Mouse (Mus musculus) liver, embryonic 16.5 days (tissue): ENCODE results near the gene Evc. TPM values are rescaled to one million over a fixed set of nuclear protein-coding genes. Genes with fewer than 3 reads are reported as not detected.

Experiments
- ATAC-seq: fragments of 200-750 bp; cut with Nextera tagmentation; 2 replicates; pipeline ENCODE4 v1.8.0; 2017; ENCODE audit warnings: low read depth, mild to moderate bottlenecking, moderate number of reproducible peaks, moderate library complexity
- H3K27ac ChIP-seq: fragments of 300-500 bp; sonication (generic); 2 replicates; pipeline ENCODE4 v1.5.1; 2014; ENCODE audit warnings: mild to moderate bottlenecking, low read length
- H3K27me3 ChIP-seq: fragments of 300-500 bp; sonication (generic); 2 replicates; pipeline ENCODE4 v1.6.1; 2014; ENCODE audit warnings: low read depth, low read length, mixed read lengths; ENCODE audit not compliant: control insufficient read depth, insufficient read depth
- H3K36me3 ChIP-seq: fragments of 300-500 bp; sonication (generic); 2 replicates; pipeline ENCODE4 v1.6.1; 2014; ENCODE audit warnings: mild to moderate bottlenecking; ENCODE audit not compliant: control insufficient read depth, insufficient read depth
- H3K4me1 ChIP-seq: fragments of 300-500 bp; sonication (generic); 2 replicates; pipeline ENCODE4 v1.6.1; 2014; ENCODE audit warnings: low read depth, low read length, mixed read lengths; ENCODE audit not compliant: control insufficient read depth
- H3K4me2 ChIP-seq: fragments of 300-500 bp; sonication (generic); 2 replicates; pipeline ENCODE4 v1.6.1; 2014; ENCODE audit warnings: low read depth, low read length, mixed read lengths
- H3K4me3 ChIP-seq: fragments of 300-500 bp; sonication (generic); 2 replicates; pipeline ENCODE4 v1.5.1; 2014; ENCODE audit warnings: low read depth, mild to moderate bottlenecking, low read length
- H3K9ac ChIP-seq: fragments of 300-500 bp; sonication (generic); 2 replicates; pipeline ENCODE4 v1.6.1; 2014; ENCODE audit warnings: low read depth, low read length
- H3K9me3 ChIP-seq: fragments of 300-500 bp; sonication (generic); replicated peaks from 2 replicates; pipeline ENCODE4 v1.6.1; 2016; ENCODE audit warnings: low read length; ENCODE audit not compliant: control insufficient read depth
- WGBS: fragments of 180-500 bp; shearing (Covaris S2); extraction: QIAGEN DNeasy Blood & Tissue Kit; methylation state at CpG from one replicate; pipeline ENCODE4 v1.1.7; 2014; ENCODE audit not compliant: insufficient replicate concordance; 5-methylcytosine and 5-hydroxymethylcytosine counted together
- polyA plus RNA-seq: library from polyadenylated mRNA; unstranded; fragments of >200 nt; fragmentation: Nextera tagmentation; extraction: Ambion mirVana; gene quantifications from 2 replicates; pipeline ENCODE4 v1.2.1, GENCODE M21; 2015

The Evc gene
- polyA plus RNA-seq, 1 experiment from 2014 or later = 1.4 TPM

- ATAC-seq = no peak
- no peaks in the 10 kb centered on the region for H3K9me3 ChIP-seq
- no peaks in the 10 kb centered on the region for H3K27me3 ChIP-seq
- H3K4me2 ChIP-seq = no peak overlapping the region
- no peaks in the 10 kb centered on the region for H3K4me1 ChIP-seq
- no peak overlapping the region for H3K4me3 ChIP-seq
- no peak overlapping the region for H3K27ac ChIP-seq
- no peak overlapping the region for H3K9ac ChIP-seq
- no peaks in the 10 kb centered on the region for H3K36me3 ChIP-seq
- WGBS = 52% methylated on average over 4 of the region's 4 CpGs
Measured at GRCm38 (mm10) chr5:37354385-37354784, 17.7 kb upstream of the Evc start.

- Histone ChIP-seq H3K27ac (no peak overlapping the region), H3K4me3 (no peak overlapping the region), H3K9me3 (no peaks in the 10 kb centered on the region), H3K4me1 (no peaks in the 10 kb centered on the region), H3K4me2 (no peak overlapping the region), H3K27me3 (no peaks in the 10 kb centered on the region), H3K9ac (no peak overlapping the region), H3K36me3 (no peaks in the 10 kb centered on the region)
- WGBS = 79% methylated on average over 2 of the region's 2 CpGs
- ATAC-seq = no peak
Measured at GRCm38 (mm10) chr5:37351791-37352190, 15.1 kb upstream of the Evc start.

GRCm38 (mm10) chr5:37343962-37344361, 7.3 kb upstream of the Evc start:
- Histone ChIP-seq H3K9me3 (no peaks in the 10 kb centered on the region), H3K27me3 (no peaks in the 10 kb centered on the region), H3K27ac (no peak overlapping the region), H3K4me2 (no peak overlapping the region), H3K4me1 (no peaks in the 10 kb centered on the region), H3K36me3 (no peaks in the 10 kb centered on the region), H3K9ac (no peak overlapping the region), H3K4me3 (no peak overlapping the region)
- ATAC-seq = no peak
- WGBS = 54% methylated on average over 2 of the region's 2 CpGs

- H3K9ac ChIP-seq = peak within 1 kb of the TSS; percentile 21; the same call in 1 of the 2 replicates
- H3K9me3 ChIP-seq = no peaks in the 10 kb centered on the region
- under 1% methylated on average over 27 of the region's 27 CpGs for WGBS
- H3K36me3 ChIP-seq = no peaks in the 10 kb centered on the region
- peaks cover 2% of the 10 kb centered on the region; the same call in 1 of the 2 replicates for H3K4me1 ChIP-seq
- no peak within 1 kb of the TSS for H3K27ac ChIP-seq
- peak within 1 kb of the TSS; percentile 54 for H3K4me3 ChIP-seq
- ATAC-seq = no peak
- peaks cover 23% of the 10 kb centered on the region for H3K27me3 ChIP-seq
- H3K4me2 ChIP-seq = peak within 1 kb of the TSS; percentile 52
Measured at GRCm38 (mm10) chr5:37338288-37338687, 1.6 kb upstream of the Evc start, which contains the start of gene Evc2. Gene Evc2, plus strand, starts transcription at chr5:37338499.

- Histone ChIP-seq H3K36me3 (no peaks in the 10 kb centered on the region), H3K9me3 (no peaks in the 10 kb centered on the region), H3K27ac (no peak overlapping the region), H3K4me2 (peak overlapping the region; percentile 52), H3K9ac (no peak overlapping the region), H3K4me1 (peaks cover 2% of the 10 kb centered on the region; the same call in 1 of the 2 replicates), H3K27me3 (peaks cover 23% of the 10 kb centered on the region), H3K4me3 (no peak overlapping the region)
- 64% methylated on average over 3 of the region's 3 CpGs for WGBS
- ATAC-seq = no peak
Measured at GRCm38 (mm10) chr5:37337696-37338095, 1.0 kb upstream of the Evc start.

GRCm38 (mm10) chr5:37335061-37335460, 1.6 kb downstream of the Evc start:
- Histone ChIP-seq H3K4me3 (no peak overlapping the region), H3K4me1 (peaks cover 2% of the 10 kb centered on the region; the same call in 1 of the 2 replicates), H3K4me2 (no peak overlapping the region), H3K9ac (no peak overlapping the region), H3K27me3 (peaks cover 23% of the 10 kb centered on the region), H3K27ac (no peak overlapping the region), H3K36me3 (no peaks in the 10 kb centered on the region), H3K9me3 (no peaks in the 10 kb centered on the region)
- ATAC-seq = no peak
- 50% methylated on average over 3 of the region's 3 CpGs for WGBS

GRCm38 (mm10) chr5:37332066-37332465, 4.6 kb downstream of the Evc start:
- H3K27ac ChIP-seq = no peak overlapping the region
- no peak overlapping the region for H3K4me3 ChIP-seq
- H3K36me3 ChIP-seq = no peaks in the 10 kb centered on the region
- no peak for ATAC-seq
- H3K4me2 ChIP-seq = no peak overlapping the region
- H3K9me3 ChIP-seq = no peaks in the 10 kb centered on the region
- 62% methylated on average over 4 of the region's 4 CpGs for WGBS
- no peaks in the 10 kb centered on the region for H3K4me1 ChIP-seq
- peaks cover 14% of the 10 kb centered on the region for H3K27me3 ChIP-seq
- no peak overlapping the region for H3K9ac ChIP-seq

GRCm38 (mm10) chr5:37331133-37331505, 5.6 kb downstream of the Evc start:
- peak; percentile 81 for ATAC-seq
- 63% methylated on average over 2 of the region's 2 CpGs for WGBS
- no peak overlapping the region for H3K4me3 ChIP-seq
- H3K9me3 ChIP-seq = no peaks in the 10 kb centered on the region
- H3K9ac ChIP-seq = no peak overlapping the region
- H3K27ac ChIP-seq = no peak overlapping the region
- H3K36me3 ChIP-seq = no peaks in the 10 kb centered on the region
- H3K4me1 ChIP-seq = no peaks in the 10 kb centered on the region
- H3K4me2 ChIP-seq = no peak overlapping the region
- peaks cover 5% of the 10 kb centered on the region for H3K27me3 ChIP-seq

GRCm38 (mm10) chr5:37330449-37331132, 6.1 kb downstream of the Evc start:
- WGBS = 51% methylated on average over 8 of the region's 8 CpGs
- Histone ChIP-seq H3K9me3 (no peaks in the 10 kb centered on the region), H3K4me2 (no peak overlapping the region), H3K27ac (no peak overlapping the region), H3K4me1 (no peaks in the 10 kb centered on the region), H3K4me3 (no peak overlapping the region), H3K27me3 (no peaks in the 10 kb centered on the region; the same call in 1 of the 2 replicates), H3K36me3 (no peaks in the 10 kb centered on the region), H3K9ac (no peak overlapping the region)
- ATAC-seq = no peak
